Mouse (Mus musculus) ovary, adult 2 months (tissue): ENCODE results near the gene Lmo7. TPM values are rescaled to one million over a fixed set of nuclear protein-coding genes. Genes with fewer than 3 reads are reported as not detected.

Experiments used
- polyA plus RNA-seq: library from polyadenylated mRNA; depleted of rRNA; stranded (reverse); fragments of >200 nt; gene quantifications from 2 replicates; pipeline ENCODE4 v1.2.3, GENCODE M21; 2012; rRNA removed

The Lmo7 gene
- 13.3 and 14.8 TPM in 2 replicates for polyA plus RNA-seq

DNA sequence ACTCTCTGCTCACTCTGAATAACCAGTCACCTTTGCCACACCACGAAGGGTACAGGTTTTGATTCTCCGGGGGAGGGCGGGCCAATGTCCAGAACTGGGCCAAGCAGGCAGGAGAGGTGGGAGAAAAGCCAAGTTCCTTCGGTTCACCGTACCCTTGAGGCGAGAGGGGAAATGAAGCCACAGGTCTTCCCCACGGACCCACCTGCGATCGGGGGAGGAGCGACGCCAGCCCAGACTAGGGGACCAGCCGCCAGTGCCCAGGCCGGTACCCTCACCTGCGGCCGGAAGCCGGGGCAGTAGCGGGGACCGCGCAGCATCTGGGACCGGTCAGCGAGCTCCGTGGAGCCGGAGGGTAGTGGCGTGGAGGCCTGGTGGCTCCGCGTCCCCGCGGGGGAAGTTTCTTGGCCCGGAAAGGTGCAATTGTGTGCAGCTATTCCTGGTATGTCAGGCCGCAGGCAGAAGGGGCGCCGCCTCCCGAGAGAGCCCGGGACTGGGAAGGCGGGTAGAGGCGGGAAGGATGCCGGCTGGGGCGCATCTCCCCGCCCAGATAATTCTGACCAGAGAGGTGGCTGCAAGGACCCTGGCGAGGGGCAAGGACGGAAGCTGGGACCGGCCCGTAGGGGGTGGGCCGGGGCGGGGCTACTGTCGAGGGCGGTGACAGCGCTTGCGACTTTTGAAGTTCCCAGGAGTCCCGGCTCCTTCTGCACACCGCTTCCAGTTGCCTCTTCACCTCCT lies at the start of gene Lmo7, which contains the start of gene Gm9922:
TSS of gene Lmo7 (plus strand) at position 721 of the 735 bp plus-strand sequence.
TSS of gene Gm9922 (minus strand) at position 578 of the 735 bp plus-strand sequence.

Other genes starting within 250 kb of the Lmo7 start
- gene Tbc1d4, start 120.8 kb upstream of the Lmo7 start, polyA plus RNA-seq = 12.2 and 14.4 TPM in 2 replicates
- 17.6 and 22.6 TPM in 2 replicates for gene Commd6, start 89.3 kb upstream of the Lmo7 start, polyA plus RNA-seq
- gene Uchl3, start 76.0 kb upstream of the Lmo7 start, polyA plus RNA-seq = 15.8 and 17.4 TPM in 2 replicates
- gene Gm9922, start 143 bp upstream of the Lmo7 start, polyA plus RNA-seq = 8.6 and 10.9 TPM in 2 replicates